Mouse (Mus musculus): Measurements from ENCODE around the gene Nt5e. TPM values are rescaled to one million over a fixed set of nuclear protein-coding genes. Genes with fewer than 3 reads are reported as not detected.
"Not testable (repeated sequence)": the region's sequence is repeated elsewhere in the genome, so short reads cannot be mapped to it uniquely, and the experiment has no call there.

Nt5e gene
- 1 to 10 TPM; 1.3 to 2.4 (median 1.9) TPM for total RNA-seq (2022)

GRCm38 (mm10) chr9:88326930-88327901 is at the start of gene Nt5e:
Nt5e (plus strand) TSS chr9:88327197.
- DNase-seq (ENCODE audit: low spot score in 2 of 2): peak; percentile 62 to 73

- no peak for DNase-seq (ENCODE audit: low spot score in 2 of 2)
Measured at GRCm38 (mm10) chr9:88277588-88277987, 49.4 kb upstream of the Nt5e start.

- no peak for DNase-seq (ENCODE audit: low spot score in 2 of 2)
Measured at GRCm38 (mm10) chr9:88279728-88280127, 47.3 kb upstream of the Nt5e start.

- no peak for DNase-seq (ENCODE audit: low spot score in 2 of 2)
Measured at GRCm38 (mm10) chr9:88289568-88290168, 37.3 kb upstream of the Nt5e start.

- no peak for DNase-seq (ENCODE audit: low spot score in 2 of 2)
Measured at GRCm38 (mm10) chr9:88292836-88293370, 34.1 kb upstream of the Nt5e start.

GRCm38 (mm10) chr9:88295798-88296197 is 31.2 kb upstream of the Nt5e start:
- peak in 1 of 2 experiments; percentile 17 for DNase-seq (ENCODE audit: low spot score in 2 of 2)

- DNase-seq (ENCODE audit: low spot score in 2 of 2): no peak
Measured at GRCm38 (mm10) chr9:88296321-88296720, 30.7 kb upstream of the Nt5e start.

- not testable (repeated sequence) for DNase-seq (ENCODE audit: low spot score in 2 of 2)
Measured at GRCm38 (mm10) chr9:88297244-88297643, 29.8 kb upstream of the Nt5e start.

GRCm38 (mm10) chr9:88297871-88298658 is 28.9 kb upstream of the Nt5e start:
- DNase-seq (ENCODE audit: low spot score in 2 of 2): no peak

GRCm38 (mm10) chr9:88307019-88307618 is 19.9 kb upstream of the Nt5e start:
- no peak for DNase-seq (ENCODE audit: low spot score in 2 of 2)

- DNase-seq (ENCODE audit: low spot score in 2 of 2): no peak
Measured at GRCm38 (mm10) chr9:88309127-88309526, 17.9 kb upstream of the Nt5e start.

- DNase-seq (ENCODE audit: low spot score in 2 of 2): no peak
Measured at GRCm38 (mm10) chr9:88319226-88319625, 7.8 kb upstream of the Nt5e start.

- DNase-seq (ENCODE audit: low spot score in 2 of 2): no peak
Measured at GRCm38 (mm10) chr9:88324616-88325015, 2.4 kb upstream of the Nt5e start.

- DNase-seq (ENCODE audit: low spot score in 2 of 2): no peak
Measured at GRCm38 (mm10) chr9:88328666-88329065, 1.7 kb downstream of the Nt5e start.

- no peak for DNase-seq (ENCODE audit: low spot score in 2 of 2)
Measured at GRCm38 (mm10) chr9:88329166-88329748, 2.3 kb downstream of the Nt5e start.

GRCm38 (mm10) chr9:88330316-88330715 is 3.3 kb downstream of the Nt5e start:
- no peak for DNase-seq (ENCODE audit: low spot score in 2 of 2)

GRCm38 (mm10) chr9:88332447-88332846 is 5.5 kb downstream of the Nt5e start:
- no peak for DNase-seq (ENCODE audit: low spot score in 2 of 2)

- DNase-seq (ENCODE audit: low spot score in 2 of 2): no peak
Measured at GRCm38 (mm10) chr9:88335839-88336238, 8.8 kb downstream of the Nt5e start.

GRCm38 (mm10) chr9:88340819-88341218 is 13.8 kb downstream of the Nt5e start:
- no peak for DNase-seq (ENCODE audit: low spot score in 2 of 2)

- DNase-seq (ENCODE audit: low spot score in 2 of 2): no peak
Measured at GRCm38 (mm10) chr9:88342241-88342640, 15.2 kb downstream of the Nt5e start.

GRCm38 (mm10) chr9:88342701-88343100 is 15.7 kb downstream of the Nt5e start:
- no peak for DNase-seq (ENCODE audit: low spot score in 2 of 2)
